Mouse (Mus musculus) forebrain, embryonic 14.5 days (tissue): ENCODE results near the gene Ska2. TPM values are rescaled to one million over a fixed set of nuclear protein-coding genes. Genes with fewer than 3 reads are reported as not detected.

Experiments used
- ATAC-seq: fragments of 200-750 bp; cut with Nextera tagmentation; 2 replicates; pipeline ENCODE4 v1.8.0; 2017; ENCODE audit warnings: mild to moderate bottlenecking, moderate library complexity
- DNase-seq: peaks from one replicate; pipeline ENCODE4 v3.0.0-alpha.2; 2015; ENCODE audit warnings: low spot score
- H3K27ac ChIP-seq: fragments of 300-500 bp; sonication (generic); 2 replicates; pipeline ENCODE4 v1.5.1; 2014; ENCODE audit warnings: low read depth, mild to moderate bottlenecking, control low read depth, low read length, moderate library complexity
- H3K27me3 ChIP-seq: fragments of 300-500 bp; sonication (generic); replicated peaks from 2 replicates; pipeline ENCODE4 v1.6.1; 2014; ENCODE audit warnings: low read length, control low read depth, mixed read lengths; ENCODE audit not compliant: control insufficient read depth, insufficient read depth
- H3K36me3 ChIP-seq: fragments of 300-500 bp; sonication (generic); 2 replicates; pipeline ENCODE4 v1.6.1; 2014; ENCODE audit warnings: low read length, control low read depth; ENCODE audit not compliant: control insufficient read depth, insufficient read depth
- H3K4me1 ChIP-seq: fragments of 300-500 bp; sonication (generic); 2 replicates; pipeline ENCODE4 v1.6.1; 2014; ENCODE audit warnings: antibody characterized with exemption, low read length, control low read depth; ENCODE audit not compliant: control insufficient read depth, insufficient read depth
- H3K4me2 ChIP-seq: fragments of 300-500 bp; sonication (generic); 2 replicates; pipeline ENCODE4 v1.6.1; 2014; ENCODE audit warnings: mild to moderate bottlenecking, control low read depth, low read length
- H3K4me3 ChIP-seq: fragments of 300-500 bp; sonication (generic); 2 replicates; pipeline ENCODE4 v1.5.1; 2014; ENCODE audit warnings: low read depth, low read length, control low read depth
- H3K9ac ChIP-seq: fragments of 300-500 bp; sonication (generic); 2 replicates; pipeline ENCODE4 v1.6.1; 2014; ENCODE audit warnings: mild to moderate bottlenecking, low read length, control low read depth, moderate library complexity
- H3K9me3 ChIP-seq: fragments of 300-500 bp; sonication (generic); replicated peaks from 2 replicates; pipeline ENCODE4 v1.6.1; 2016; ENCODE audit warnings: low read length, control low read depth, mixed read lengths; ENCODE audit not compliant: control insufficient read depth
- WGBS: fragments of 180-500 bp; shearing (Covaris S2); extraction: QIAGEN DNeasy Blood & Tissue Kit; methylation state at CpG from one replicate; pipeline ENCODE4 v1.1.7; 2014; 5-methylcytosine and 5-hydroxymethylcytosine counted together
- polyA plus RNA-seq: library from polyadenylated mRNA; unstranded; fragments of >200 nt; fragmentation: Nextera tagmentation; extraction: Ambion mirVana; gene quantifications from 2 replicates; pipeline ENCODE4 v1.2.1, GENCODE M21; 2014

The Ska2 gene
- polyA plus RNA-seq, 1 experiment from 2014 or later: 71.4 TPM

GRCm38 (mm10) chr11:87087142-87087541 is 21.9 kb upstream of the Ska2 start:
- H3K4me2 ChIP-seq: peak overlapping the region; percentile 79
- peaks cover 16% of the 10 kb centered on the region for H3K4me1 ChIP-seq
- no peaks in the 10 kb centered on the region for H3K27me3 ChIP-seq
- peaks cover 41% of the 10 kb centered on the region for H3K36me3 ChIP-seq
- no peaks in the 10 kb centered on the region for H3K9me3 ChIP-seq
- peak overlapping the region; percentile 80 for H3K9ac ChIP-seq
- DNase-seq (no peak), ATAC-seq (no peak)
- H3K4me3 ChIP-seq: peak overlapping the region; percentile 91
- 59% methylated on average over 2 of the region's 2 CpGs for WGBS
- no peak overlapping the region for H3K27ac ChIP-seq

DNA sequence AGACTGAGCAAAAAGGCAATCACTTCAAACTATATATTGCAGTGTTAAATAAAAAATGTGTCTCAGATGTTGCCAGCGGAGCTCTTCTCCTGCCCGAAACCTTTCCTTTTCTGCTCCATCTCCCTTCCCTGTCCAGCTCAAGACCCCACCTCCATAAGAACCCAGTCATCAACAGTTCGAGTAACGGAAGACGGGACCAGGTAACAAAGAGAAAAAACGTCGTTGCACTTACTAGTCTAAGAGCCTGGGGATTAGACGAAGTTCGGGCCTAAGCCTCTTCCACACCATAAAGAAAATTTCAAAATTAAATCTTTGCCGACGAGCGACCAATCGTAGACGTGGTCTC is 652 bp upstream of the Ska2 start, which contains the start of gene Prr11:
Prr11 (minus strand) TSS at position 300 of the 346 bp plus-strand sequence.
- peak within 1 kb of the TSS; percentile 98 for H3K4me3 ChIP-seq
- no peaks in the 10 kb centered on the region for H3K27me3 ChIP-seq
- H3K9ac ChIP-seq: peak within 1 kb of the TSS; percentile 99
- H3K27ac ChIP-seq: peak within 1 kb of the TSS; percentile 94
- peaks cover 19% of the 10 kb centered on the region for H3K4me1 ChIP-seq
- no peaks in the 10 kb centered on the region for H3K9me3 ChIP-seq
- peak within 1 kb of the TSS; percentile 61 for H3K4me2 ChIP-seq
- DNase-seq: no peak
- ATAC-seq: no peak
- WGBS: under 1% methylated on average over 14 of the region's 14 CpGs
- peaks cover 36% of the 10 kb centered on the region for H3K36me3 ChIP-seq

DNA sequence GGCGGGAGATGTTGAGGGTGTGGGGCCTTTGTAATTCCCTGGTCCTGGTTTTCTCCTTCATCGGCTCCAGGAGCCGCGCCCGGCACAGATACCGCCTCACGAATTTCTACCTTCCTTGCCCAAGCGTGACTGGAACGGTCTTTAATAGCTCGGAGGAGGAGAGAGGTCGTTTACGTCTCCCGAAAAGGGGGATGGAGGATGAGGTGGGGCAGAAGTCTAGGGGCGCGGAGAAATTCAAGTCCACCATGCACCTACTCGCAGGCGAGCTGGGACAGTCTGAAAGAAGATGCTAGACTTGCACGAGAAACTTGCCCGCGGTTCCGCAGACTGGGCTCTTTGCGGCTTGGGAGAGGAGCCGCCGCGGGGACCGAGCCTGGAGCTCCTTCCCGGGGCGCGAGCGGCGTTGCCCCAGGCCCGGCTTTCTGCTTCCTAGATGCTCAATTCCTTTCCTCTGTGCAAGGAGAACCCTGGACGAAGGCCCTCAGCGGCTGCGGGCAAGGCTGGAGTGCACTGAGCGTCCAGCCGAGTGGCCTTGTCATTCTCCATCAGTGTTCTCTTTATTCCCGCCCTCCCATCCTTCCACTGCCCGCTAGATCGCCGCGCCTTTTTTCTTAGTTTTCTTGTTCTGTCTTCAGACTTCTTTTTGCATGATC is 611 bp downstream of the Ska2 start:
- peak overlapping the region; percentile 98 for H3K4me3 ChIP-seq
- peak overlapping the region; percentile 99 for H3K9ac ChIP-seq
- DNase-seq: peak; percentile 46
- H3K4me2 ChIP-seq: peak overlapping the region; percentile 50
- H3K27ac ChIP-seq: peak overlapping the region; percentile 94
- no peak for ATAC-seq
- WGBS: under 1% methylated on average over 42 of the region's 42 CpGs
- H3K4me1 ChIP-seq: peaks cover 19% of the 10 kb centered on the region
- no peaks in the 10 kb centered on the region for H3K9me3 ChIP-seq
- H3K27me3 ChIP-seq: no peaks in the 10 kb centered on the region
- peaks cover 36% of the 10 kb centered on the region for H3K36me3 ChIP-seq

GRCm38 (mm10) chr11:87110172-87110909 is 1.3 kb downstream of the Ska2 start:
- WGBS: 4% methylated on average over 9 of the region's 9 CpGs
- Histone ChIP-seq H3K4me2 (peak overlapping the region; percentile 50), H3K36me3 (peaks cover 36% of the 10 kb centered on the region), H3K9ac (peak overlapping the region; percentile 99), H3K27ac (peak overlapping the region; percentile 94), H3K4me3 (peak overlapping the region; percentile 98), H3K27me3 (no peaks in the 10 kb centered on the region), H3K4me1 (peaks cover 19% of the 10 kb centered on the region), H3K9me3 (no peaks in the 10 kb centered on the region)
- ATAC-seq: no peak
- DNase-seq: peak; percentile 13

GRCm38 (mm10) chr11:87121864-87122263 is 12.8 kb downstream of the Ska2 start:
- H3K27ac ChIP-seq: no peak overlapping the region
- H3K4me1 ChIP-seq: 0 out of 2 replicates have a peak, but pooled peaks cover 3% of the 10 kb centered on the region
- no peak overlapping the region for H3K4me3 ChIP-seq
- no peaks in the 10 kb centered on the region for H3K9me3 ChIP-seq
- H3K9ac ChIP-seq: no peak overlapping the region
- H3K27me3 ChIP-seq: no peaks in the 10 kb centered on the region
- 77% methylated on average over 8 of the region's 8 CpGs for WGBS
- no peak for ATAC-seq
- no peak overlapping the region for H3K4me2 ChIP-seq
- no peak for DNase-seq
- peaks cover 68% of the 10 kb centered on the region for H3K36me3 ChIP-seq

GRCm38 (mm10) chr11:87125562-87125961 is 16.5 kb downstream of the Ska2 start:
- DNase-seq (no peak), ATAC-seq (no peak)
- WGBS: 41% methylated on average over 4 of the region's 4 CpGs
- H3K36me3 ChIP-seq: peaks cover 46% of the 10 kb centered on the region
- peak overlapping the region; percentile 84; the same call in 1 of the 2 replicates for H3K9ac ChIP-seq
- no peaks in the 10 kb centered on the region for H3K9me3 ChIP-seq
- peak overlapping the region; percentile 68 for H3K4me2 ChIP-seq
- H3K27ac ChIP-seq: peak overlapping the region; percentile 89; the same call in 1 of the 2 replicates
- H3K27me3 ChIP-seq: no peaks in the 10 kb centered on the region
- H3K4me1 ChIP-seq: peaks cover 13% of the 10 kb centered on the region
- H3K4me3 ChIP-seq: no peak overlapping the region; the same call in 1 of the 2 replicates

- Histone ChIP-seq H3K9ac (peak overlapping the region; percentile 84), H3K9me3 (no peaks in the 10 kb centered on the region), H3K27ac (peak overlapping the region; percentile 89), H3K4me3 (peak overlapping the region; percentile 92), H3K36me3 (peaks cover 43% of the 10 kb centered on the region), H3K4me2 (peak overlapping the region; percentile 68), H3K27me3 (no peaks in the 10 kb centered on the region), H3K4me1 (peaks cover 13% of the 10 kb centered on the region)
- DNase-seq: peak; percentile 52
- no peak; the same call in 1 of the 2 replicates for ATAC-seq
- WGBS: 1% methylated on average over 12 of the region's 12 CpGs
Measured at GRCm38 (mm10) chr11:87126281-87126823, 17.3 kb downstream of the Ska2 start.

GRCm38 (mm10) chr11:87126824-87127816 is 18.1 kb downstream of the Ska2 start, which contains the start of gene Trim37:
TSS of gene Trim37 (plus strand) at chr11:87127077.
- H3K27me3 ChIP-seq: no peaks in the 10 kb centered on the region
- H3K9ac ChIP-seq: peak within 1 kb of the TSS; percentile 84
- WGBS: under 1% methylated on average over 95 of the region's 105 CpGs
- peak within 1 kb of the TSS; percentile 68 for H3K4me2 ChIP-seq
- peaks cover 13% of the 10 kb centered on the region for H3K4me1 ChIP-seq
- peaks cover 40% of the 10 kb centered on the region for H3K36me3 ChIP-seq
- DNase-seq: peak; percentile 97
- no peaks in the 10 kb centered on the region for H3K9me3 ChIP-seq
- H3K4me3 ChIP-seq: peak within 1 kb of the TSS; percentile 92
- peak; percentile 95 for ATAC-seq
- peak within 1 kb of the TSS; percentile 89 for H3K27ac ChIP-seq
